Mouse (Mus musculus): ENCODE data around the gene Gsg1l2.
A peak's percentile ranks its signal among the peaks of the same experiment; 100 is the strongest.

The Gsg1l2 gene

DNA sequence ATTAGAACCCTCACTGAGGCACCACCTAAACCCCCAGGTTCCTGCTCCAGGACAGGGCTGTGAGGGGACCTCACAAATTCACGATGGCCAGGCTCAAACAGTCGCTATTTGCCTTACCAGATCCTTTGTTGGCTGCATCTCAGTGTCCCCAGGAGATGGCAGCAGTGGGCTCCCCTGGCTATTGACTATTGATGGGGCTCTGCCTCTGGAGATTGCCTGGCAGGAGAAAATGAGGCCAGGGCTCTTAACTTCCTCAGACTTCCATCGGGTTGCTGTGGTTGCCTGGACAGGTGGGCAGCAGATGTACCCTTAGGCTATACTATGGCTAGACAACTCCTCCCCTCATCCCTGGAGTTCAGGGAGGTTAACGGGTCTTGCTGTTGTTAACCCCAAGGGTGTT, 45.8 kb downstream of the Gsg1l2 start:
- no peak for DNase-seq

DNA sequence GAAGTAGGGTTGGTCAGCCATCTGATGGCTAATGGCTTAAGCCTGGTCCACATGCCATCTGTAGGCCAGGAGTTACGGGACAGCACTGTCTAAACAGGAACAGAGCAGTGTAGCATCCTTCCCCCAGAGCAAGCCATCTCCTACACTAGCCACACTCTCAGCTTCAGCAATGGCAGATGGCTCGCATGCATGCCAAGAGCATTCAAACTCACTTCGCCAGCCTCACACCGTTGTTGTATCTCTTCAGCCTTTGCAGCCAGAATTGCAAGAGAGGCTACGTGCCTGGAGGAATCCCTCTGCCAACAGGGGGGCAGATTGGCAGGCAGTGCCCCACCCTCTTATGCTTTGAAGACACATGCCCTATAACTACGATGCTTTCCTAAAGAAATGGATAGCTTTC, 47.2 kb downstream of the Gsg1l2 start:
- peak; percentile 9 for DNase-seq

DNA sequence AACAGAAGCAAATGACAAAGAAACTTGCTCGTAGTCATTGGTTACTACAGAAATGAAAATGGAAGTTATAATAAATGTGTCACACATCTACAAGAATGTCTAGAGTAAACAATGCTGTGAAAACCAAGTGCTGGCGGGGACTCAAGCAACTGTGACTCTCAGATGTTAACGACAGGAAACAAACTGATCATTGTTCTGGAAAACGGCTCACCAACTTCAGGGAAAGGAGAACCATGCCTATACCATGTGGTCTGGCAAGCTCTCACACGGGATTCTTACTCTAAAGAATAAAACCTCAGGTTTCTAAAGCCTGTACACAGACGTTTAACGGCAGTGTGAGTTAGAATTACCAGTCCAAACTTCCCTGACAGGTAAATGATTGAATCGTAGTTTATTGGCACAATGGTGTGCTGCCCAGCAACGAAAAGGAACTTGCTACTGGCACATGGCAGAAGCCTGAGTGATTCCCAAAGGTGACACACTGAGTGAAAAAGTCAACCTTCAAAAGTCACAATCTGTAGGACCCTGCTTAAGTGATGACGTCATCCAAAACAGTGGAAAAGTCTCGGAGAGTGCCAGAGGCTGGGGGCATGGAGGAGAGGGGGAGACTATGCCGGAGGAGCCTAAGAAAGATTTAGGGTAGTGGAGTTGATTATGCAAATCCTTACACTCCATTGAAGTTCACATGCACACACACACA, 54.1 kb downstream of the Gsg1l2 start:
- no peak for DNase-seq

DNA sequence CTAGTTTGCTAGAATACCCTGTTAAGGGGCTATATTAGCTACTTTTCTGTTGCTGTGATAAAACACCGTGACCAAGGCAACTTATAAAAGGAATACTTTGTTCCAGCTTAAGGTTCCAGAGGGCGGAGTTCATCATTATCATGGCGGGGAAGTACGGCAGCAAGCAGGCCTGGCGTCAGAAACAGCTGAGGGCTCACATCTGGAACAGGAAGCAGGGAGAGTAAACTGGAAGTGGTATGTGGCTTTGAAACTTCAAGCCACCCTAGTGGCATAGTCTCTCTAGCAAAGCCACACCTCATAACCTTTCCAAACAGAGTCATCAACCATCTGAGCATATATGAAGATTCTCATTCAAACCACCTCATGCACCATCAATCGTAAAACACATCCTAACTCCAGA, 55.1 kb downstream of the Gsg1l2 start:
- DNase-seq: no peak

DNA sequence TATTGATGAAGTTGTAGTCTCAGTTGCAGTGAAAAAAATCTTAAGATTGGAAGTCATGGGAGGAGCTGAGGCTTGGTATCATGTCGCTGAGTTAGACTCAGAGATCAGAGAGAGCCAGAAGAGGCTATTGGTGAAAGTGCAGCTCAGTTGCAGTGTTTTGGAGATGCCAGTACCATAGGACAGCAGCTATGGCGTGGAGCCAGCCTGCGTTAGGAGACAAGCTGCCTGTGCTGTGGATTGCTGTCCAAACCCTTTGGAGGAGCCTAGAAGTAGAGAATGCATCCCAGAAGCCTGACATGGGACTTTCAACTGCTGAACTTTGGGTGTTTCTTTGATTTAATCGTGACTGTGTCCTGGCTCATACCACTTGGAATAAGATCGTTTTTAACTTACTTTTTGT, 57.4 kb downstream of the Gsg1l2 start:
- DNase-seq: no peak

DNA sequence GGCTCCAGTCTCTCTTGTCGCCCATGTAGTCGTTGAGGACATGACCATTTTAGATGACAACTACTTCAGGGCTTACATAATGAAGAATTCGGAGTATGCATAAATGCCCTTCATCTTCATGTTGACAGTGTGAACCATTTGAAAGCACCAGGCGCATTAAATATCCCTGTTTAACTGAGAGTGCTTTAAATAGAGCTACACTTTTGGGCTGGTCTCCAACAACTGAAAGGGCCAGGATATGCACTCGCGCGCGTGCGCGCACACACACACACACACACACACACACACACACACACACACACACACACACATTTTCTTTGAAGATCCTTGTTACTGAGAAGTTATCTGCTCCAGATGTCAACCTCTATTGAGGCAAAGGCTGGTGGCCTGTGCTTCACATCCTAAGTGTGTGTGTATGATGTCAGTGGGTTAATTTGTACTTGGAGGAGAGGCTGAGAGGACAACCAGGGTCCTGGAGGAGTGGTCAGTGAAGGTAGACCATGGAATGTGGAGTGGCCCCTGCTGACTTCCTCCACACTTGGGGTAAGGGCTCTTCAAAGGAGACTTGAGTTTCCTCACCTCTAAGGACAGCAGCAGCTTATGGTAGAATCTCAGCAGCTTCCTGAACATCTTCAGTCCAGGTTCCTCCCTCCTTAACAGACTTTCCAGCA, 61.1 kb downstream of the Gsg1l2 start:
- DNase-seq: no peak

Measured in cerebellum, adult 8-10 months (tissue).